Mouse (Mus musculus): ENCODE results near the gene Gabpa. TPM values are rescaled to one million over a fixed set of nuclear protein-coding genes. Genes with fewer than 3 reads are reported as not detected.

The Gabpa gene
- polyA plus RNA-seq (2012; rRNA removed) (28.4 and 33.9 TPM in 2 replicates), polyA plus RNA-seq (2014; fragmentation: Nextera tagmentation; extraction: Ambion mirVana) (34.4 and 38.4 TPM in 2 replicates)

DNA sequence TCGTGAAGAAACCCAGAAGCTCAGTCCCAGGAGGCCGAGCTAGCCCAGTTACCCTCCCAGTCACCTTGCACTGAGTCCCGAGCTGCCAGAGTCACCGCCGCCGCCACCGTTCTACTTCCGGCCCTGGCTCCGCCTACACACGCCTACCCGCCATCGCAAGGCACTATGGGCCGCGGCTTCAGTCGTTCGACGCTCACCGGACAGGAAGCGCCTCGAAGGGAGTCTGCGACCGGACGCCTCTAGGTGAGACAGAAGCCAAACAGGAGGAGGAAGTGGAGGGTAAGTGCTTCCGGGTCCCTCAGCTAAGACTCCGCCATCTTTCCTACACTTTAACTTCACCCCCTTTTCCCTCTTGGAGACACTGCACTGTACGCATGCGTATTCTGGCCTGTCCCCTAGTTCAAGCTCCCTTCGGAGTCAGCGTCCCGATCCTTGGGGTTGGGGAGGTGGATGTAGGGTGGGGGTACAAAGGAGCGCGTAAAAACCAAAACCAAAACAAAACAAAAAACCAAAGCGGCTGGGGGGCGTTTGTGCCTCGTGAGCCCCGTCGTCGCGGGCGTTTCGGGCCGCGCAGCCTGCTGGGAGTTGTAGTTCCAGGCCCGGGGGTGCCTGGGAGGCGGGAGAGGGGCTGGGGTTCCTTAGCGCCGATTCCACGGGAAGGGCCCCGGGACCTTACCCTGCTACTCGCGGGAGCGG lies at the start of gene Gabpa:
Gene Gabpa (plus strand): TSS at position 181 of the 696 bp plus-strand sequence.
- Histone ChIP-seq H3K27ac (replicated peaks; ENCODE audit: low read depth, low read length) (peak within 1 kb of the TSS; percentile 99), H3K36me3 (ENCODE audit: control insufficient read depth, insufficient read depth, low read length) (peaks cover 33% of the 10 kb centered on the region), H3K4me1 (ENCODE audit: control insufficient read depth, insufficient read depth, low read length) (peaks cover 4% of the 10 kb centered on the region; the same call in 1 of the 2 replicates), H3K27me3 (ENCODE audit: control insufficient read depth, insufficient read depth, low read length) (no peaks in the 10 kb centered on the region), H3K4me2 (replicated peaks; ENCODE audit: low read depth, low read length, severe bottlenecking) (peak within 1 kb of the TSS; percentile 68), H3K9me3 (ENCODE audit: control insufficient read depth, low read length) (no peaks in the 10 kb centered on the region), H3K4me3 (replicated peaks; ENCODE audit: low read length) (peak within 1 kb of the TSS; percentile 96), H3K9ac (ENCODE audit: low read depth, low read length, severe bottlenecking) (peak within 1 kb of the TSS; percentile 99)
- ATAC-seq (ENCODE audit: low FRiP score, low read depth) (peak; percentile 93), DNase-seq (ENCODE audit: low spot score) (peak; percentile 95)
- 0% methylated on average over 46 of the region's 52 CpGs for WGBS
- peak; percentile 36; the same call in 1 of the 2 replicates for TF ChIP-seq POLR2A (IDR thresholded peaks at IDR 0.05; ENCODE audit: borderline replicate concordance, extremely low read depth, insufficient read depth, insufficient read length)

DNA sequence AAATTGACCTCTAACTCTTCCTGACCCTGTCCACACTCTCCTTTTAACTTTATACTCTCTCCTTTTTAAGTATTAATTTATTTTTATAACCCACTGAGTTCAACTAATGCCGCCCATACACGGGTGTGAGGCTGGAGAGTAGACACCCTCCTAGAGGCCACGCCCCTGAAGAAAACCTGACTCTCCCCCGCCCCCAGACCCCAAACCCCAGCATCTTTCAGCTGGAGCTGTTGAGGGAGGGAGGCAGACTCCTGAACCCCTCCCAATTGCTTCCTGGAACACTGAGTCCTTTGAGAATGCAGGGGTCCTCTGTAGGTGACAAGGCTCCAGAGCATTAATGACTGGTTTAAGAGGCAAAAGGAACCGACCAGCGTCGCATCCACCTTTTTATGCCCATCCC lies 49.8 kb upstream of the Gabpa start:
- H3K4me2 ChIP-seq (replicated peaks; ENCODE audit: low read depth, low read length, severe bottlenecking) = no peak overlapping the region
- H3K27me3 ChIP-seq (ENCODE audit: control insufficient read depth, insufficient read depth, low read length) = no peaks in the 10 kb centered on the region
- no peak for ATAC-seq (ENCODE audit: low FRiP score, low read depth)
- no peak for TF ChIP-seq POLR2A (IDR thresholded peaks at IDR 0.05; ENCODE audit: borderline replicate concordance, extremely low read depth, insufficient read depth, insufficient read length)
- H3K27ac ChIP-seq (replicated peaks; ENCODE audit: low read depth, low read length) = no peak overlapping the region
- H3K4me3 ChIP-seq (replicated peaks; ENCODE audit: low read length) = no peak overlapping the region
- 19% methylated on average over 7 of the region's 7 CpGs for WGBS
- no peaks in the 10 kb centered on the region for H3K36me3 ChIP-seq (ENCODE audit: control insufficient read depth, insufficient read depth, low read length)
- DNase-seq (ENCODE audit: low spot score) = no peak
- H3K9ac ChIP-seq (ENCODE audit: low read depth, low read length, severe bottlenecking) = no peak overlapping the region
- no peaks in the 10 kb centered on the region for H3K9me3 ChIP-seq (ENCODE audit: control insufficient read depth, low read length)
- no peaks in the 10 kb centered on the region for H3K4me1 ChIP-seq (ENCODE audit: control insufficient read depth, insufficient read depth, low read length)

DNA sequence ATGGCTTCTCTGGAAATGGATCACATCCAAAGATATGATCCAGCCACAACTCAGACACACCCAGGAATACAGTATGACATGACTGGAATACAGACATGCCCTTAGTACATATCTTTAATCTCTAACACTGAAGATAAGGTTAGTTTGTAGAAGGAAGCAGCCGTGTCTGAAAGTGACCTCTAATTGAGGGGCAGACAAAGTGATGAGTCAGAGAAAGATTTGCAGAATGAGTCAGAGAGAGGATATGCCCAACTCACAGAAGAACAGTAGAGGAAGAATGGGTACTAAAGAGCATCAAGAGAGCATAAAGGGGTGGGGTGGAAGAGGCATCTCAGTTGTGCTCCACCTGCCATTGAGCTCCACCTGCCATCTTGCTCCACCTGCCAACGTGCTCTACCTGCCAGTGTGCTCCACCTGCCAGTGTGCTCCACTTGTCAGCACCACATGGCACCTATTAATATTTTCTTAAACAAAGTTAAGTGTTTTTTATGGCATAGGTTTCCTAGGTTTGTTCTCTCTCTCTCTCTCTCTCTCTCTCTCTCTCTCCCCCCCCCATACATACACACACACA lies 44.0 kb upstream of the Gabpa start:
- no peak for DNase-seq (ENCODE audit: low spot score)
- no peaks in the 10 kb centered on the region for H3K27me3 ChIP-seq (ENCODE audit: control insufficient read depth, insufficient read depth, low read length)
- H3K4me3 ChIP-seq (replicated peaks; ENCODE audit: low read length) = no peak overlapping the region
- no peak overlapping the region for H3K9ac ChIP-seq (ENCODE audit: low read depth, low read length, severe bottlenecking)
- WGBS = 76% methylated on average over 2 of the region's 2 CpGs
- H3K9me3 ChIP-seq (ENCODE audit: control insufficient read depth, low read length) = no peaks in the 10 kb centered on the region
- H3K4me1 ChIP-seq (ENCODE audit: control insufficient read depth, insufficient read depth, low read length) = no peaks in the 10 kb centered on the region
- H3K36me3 ChIP-seq (ENCODE audit: control insufficient read depth, insufficient read depth, low read length) = no peaks in the 10 kb centered on the region
- no peak for TF ChIP-seq POLR2A (IDR thresholded peaks at IDR 0.05; ENCODE audit: borderline replicate concordance, extremely low read depth, insufficient read depth, insufficient read length)
- no peak overlapping the region for H3K27ac ChIP-seq (replicated peaks; ENCODE audit: low read depth, low read length)
- ATAC-seq (ENCODE audit: low FRiP score, low read depth) = no peak
- no peak overlapping the region for H3K4me2 ChIP-seq (replicated peaks; ENCODE audit: low read depth, low read length, severe bottlenecking)

DNA sequence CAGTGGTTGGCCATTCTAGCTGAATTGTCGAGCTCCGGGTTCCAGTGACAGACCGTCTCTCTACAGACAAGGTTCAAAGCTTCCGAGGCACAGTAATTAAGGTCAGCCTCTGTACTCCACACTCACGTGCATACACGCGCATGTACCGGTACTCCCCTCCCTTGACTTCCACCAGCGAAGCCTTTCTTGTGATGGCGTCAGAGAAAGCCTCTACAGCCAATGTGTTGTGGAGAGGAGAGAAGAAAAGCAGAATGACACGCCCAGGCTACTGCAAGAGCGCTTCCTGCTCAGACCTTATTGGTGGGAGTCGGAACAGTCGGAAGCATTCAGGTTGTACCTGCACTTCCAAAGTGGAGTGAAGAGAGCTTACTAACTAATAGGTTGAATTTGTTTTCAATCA lies 41.3 kb upstream of the Gabpa start:
- Histone ChIP-seq H3K27ac (replicated peaks; ENCODE audit: low read depth, low read length) (no peak overlapping the region), H3K9me3 (ENCODE audit: control insufficient read depth, low read length) (no peaks in the 10 kb centered on the region), H3K9ac (ENCODE audit: low read depth, low read length, severe bottlenecking) (no peak overlapping the region), H3K4me2 (replicated peaks; ENCODE audit: low read depth, low read length, severe bottlenecking) (no peak overlapping the region), H3K36me3 (ENCODE audit: control insufficient read depth, insufficient read depth, low read length) (no peaks in the 10 kb centered on the region), H3K27me3 (ENCODE audit: control insufficient read depth, insufficient read depth, low read length) (no peaks in the 10 kb centered on the region), H3K4me1 (ENCODE audit: control insufficient read depth, insufficient read depth, low read length) (no peaks in the 10 kb centered on the region), H3K4me3 (replicated peaks; ENCODE audit: low read length) (no peak overlapping the region)
- DNase-seq (ENCODE audit: low spot score) (no peak), ATAC-seq (ENCODE audit: low FRiP score, low read depth) (no peak)
- no peak for TF ChIP-seq POLR2A (IDR thresholded peaks at IDR 0.05; ENCODE audit: borderline replicate concordance, extremely low read depth, insufficient read depth, insufficient read length)
- 86% methylated on average over 14 of the region's 14 CpGs for WGBS

DNA sequence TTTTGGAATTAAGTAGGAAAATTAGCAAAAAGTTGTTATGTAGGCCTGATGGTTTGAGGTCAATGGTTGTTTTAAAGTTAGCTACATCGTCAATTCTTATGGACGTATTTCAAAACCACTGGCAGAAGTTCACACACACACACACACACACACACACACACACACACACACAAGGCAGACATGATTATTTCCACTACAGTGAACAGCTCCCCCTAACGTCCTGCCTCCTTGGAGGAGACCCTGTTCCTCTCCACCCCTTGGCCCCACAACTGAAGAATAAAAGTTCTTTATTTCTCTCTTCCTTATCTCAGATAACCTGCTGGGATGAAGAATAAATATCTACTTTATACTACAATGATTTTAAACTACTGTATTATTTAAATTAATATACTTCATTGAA lies 39.4 kb upstream of the Gabpa start:
- no peak for ATAC-seq (ENCODE audit: low FRiP score, low read depth)
- H3K27me3 ChIP-seq (ENCODE audit: control insufficient read depth, insufficient read depth, low read length) = no peaks in the 10 kb centered on the region
- no peaks in the 10 kb centered on the region for H3K9me3 ChIP-seq (ENCODE audit: control insufficient read depth, low read length)
- no peak overlapping the region for H3K27ac ChIP-seq (replicated peaks; ENCODE audit: low read depth, low read length)
- WGBS = 63% methylated on average over 3 of the region's 3 CpGs
- no peak for TF ChIP-seq POLR2A (IDR thresholded peaks at IDR 0.05; ENCODE audit: borderline replicate concordance, extremely low read depth, insufficient read depth, insufficient read length)
- DNase-seq (ENCODE audit: low spot score) = no peak
- H3K4me2 ChIP-seq (replicated peaks; ENCODE audit: low read depth, low read length, severe bottlenecking) = no peak overlapping the region
- H3K4me1 ChIP-seq (ENCODE audit: control insufficient read depth, insufficient read depth, low read length) = no peaks in the 10 kb centered on the region
- H3K36me3 ChIP-seq (ENCODE audit: control insufficient read depth, insufficient read depth, low read length) = no peaks in the 10 kb centered on the region
- no peak overlapping the region for H3K9ac ChIP-seq (ENCODE audit: low read depth, low read length, severe bottlenecking)
- H3K4me3 ChIP-seq (replicated peaks; ENCODE audit: low read length) = no peak overlapping the region

Measured in limb, embryonic 14.5 days (tissue).